Mouse (Mus musculus) ovary, postnatal 10 days (tissue): Measurements from ENCODE around the gene Rnf11.
A peak's percentile ranks its signal among the peaks of the same experiment; 100 is the strongest.

ENCODE experiments used
- DNase-seq: peaks from one replicate; pipeline ENCODE4 v3.0.0; 2022; ENCODE audit warnings: low spot score

Gene Rnf11

DNA sequence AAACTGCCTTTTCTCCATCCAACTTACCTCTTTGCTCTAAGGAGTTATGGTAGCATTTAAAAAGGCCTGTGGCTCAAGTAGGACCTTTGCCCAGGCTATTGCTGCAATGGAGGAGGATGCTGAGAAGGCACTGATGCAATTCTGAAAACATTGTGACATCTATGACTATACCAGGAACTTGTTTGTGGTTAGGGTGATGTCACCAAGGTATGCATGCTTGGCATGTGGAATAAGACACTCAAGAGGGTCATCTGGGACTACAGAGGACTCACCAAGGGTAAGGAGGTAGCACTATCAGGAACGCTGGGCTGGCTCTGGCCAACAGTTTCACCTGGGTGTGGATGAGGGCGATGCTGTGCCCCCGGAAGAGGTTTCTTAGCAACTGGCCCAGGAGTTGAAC is at the start of gene Rnf11:
Gene Rnf11 (minus strand): TSS at position 108 of the 400 bp plus-strand sequence.
- no peak for DNase-seq

GRCm38 (mm10) chr4:109531111-109531510 is 46.6 kb upstream of the Rnf11 start, which contains the start of gene 4930522H14Rik:
4930522H14Rik (minus strand) TSS chr4:109531297.
- DNase-seq = no peak

GRCm38 (mm10) chr4:109530245-109530816 is 45.8 kb upstream of the Rnf11 start:
- DNase-seq = no peak

DNA sequence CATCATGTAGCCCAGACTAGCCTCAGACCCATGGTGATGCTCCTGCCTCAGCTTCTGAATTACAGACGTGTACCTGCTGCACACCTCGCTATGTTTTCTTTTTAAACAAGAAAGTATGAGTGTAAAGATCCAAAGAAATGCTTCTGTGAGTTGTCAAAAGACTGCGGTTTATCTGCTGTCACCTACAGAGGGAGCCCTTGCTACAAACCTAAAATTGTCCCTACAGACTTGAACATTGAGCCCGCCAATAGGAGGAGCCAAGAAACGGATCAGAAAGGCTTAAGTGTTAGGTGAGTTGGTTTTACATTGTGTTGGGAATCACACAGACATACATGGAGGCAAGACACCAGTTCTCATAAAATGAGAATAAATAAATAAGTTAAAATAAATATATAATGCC is 20.4 kb upstream of the Rnf11 start:
- DNase-seq = no peak

GRCm38 (mm10) chr4:109498476-109498875 is 13.9 kb upstream of the Rnf11 start:
- no peak for DNase-seq

DNA sequence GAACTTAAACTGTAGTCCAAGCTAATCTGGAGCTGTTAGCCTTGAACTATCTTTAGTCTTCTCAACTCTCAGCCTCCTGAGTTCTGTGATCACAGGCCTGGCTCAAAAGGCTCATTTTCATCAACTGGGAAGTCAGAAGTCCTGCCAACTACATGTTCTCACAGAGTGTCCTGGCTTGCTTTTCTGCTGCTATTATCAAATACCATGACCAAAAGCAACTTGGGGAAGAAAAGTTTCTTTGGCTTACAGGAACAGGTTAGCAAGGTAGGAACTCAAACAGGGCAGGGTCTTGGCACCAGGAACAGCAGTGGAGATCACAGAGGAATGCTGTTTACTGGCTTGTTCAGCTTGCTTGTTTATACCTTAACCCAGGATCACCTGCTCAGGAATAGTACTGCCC is 9.1 kb upstream of the Rnf11 start:
- DNase-seq = no peak

DNA sequence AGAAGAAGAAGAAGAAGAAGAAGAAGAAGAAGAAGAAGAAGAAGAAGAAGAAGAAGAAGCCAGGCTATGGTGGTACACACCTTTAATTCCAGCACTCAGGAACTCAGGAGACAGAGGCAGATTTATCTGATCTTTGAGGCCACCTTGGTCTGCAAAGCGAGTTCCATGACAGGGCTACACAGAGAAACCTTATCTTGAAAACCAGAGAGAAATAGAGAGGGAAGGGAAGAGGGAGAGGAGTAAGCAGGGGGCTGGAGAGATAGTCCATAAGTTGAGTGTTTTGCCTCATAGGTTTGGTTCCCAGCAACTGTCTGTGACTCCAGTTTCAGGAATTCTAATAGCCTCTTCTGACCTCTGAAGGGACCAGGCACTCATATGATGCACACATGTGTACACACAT is 4.3 kb upstream of the Rnf11 start:
- DNase-seq = no peak

- DNase-seq = no peak
Measured at GRCm38 (mm10) chr4:109482701-109483100, 1.8 kb downstream of the Rnf11 start.

- no peak for DNase-seq
Measured at GRCm38 (mm10) chr4:109481424-109481823, 3.1 kb downstream of the Rnf11 start.

- no peak for DNase-seq
Measured at GRCm38 (mm10) chr4:109477454-109477853, 7.1 kb downstream of the Rnf11 start.

DNA sequence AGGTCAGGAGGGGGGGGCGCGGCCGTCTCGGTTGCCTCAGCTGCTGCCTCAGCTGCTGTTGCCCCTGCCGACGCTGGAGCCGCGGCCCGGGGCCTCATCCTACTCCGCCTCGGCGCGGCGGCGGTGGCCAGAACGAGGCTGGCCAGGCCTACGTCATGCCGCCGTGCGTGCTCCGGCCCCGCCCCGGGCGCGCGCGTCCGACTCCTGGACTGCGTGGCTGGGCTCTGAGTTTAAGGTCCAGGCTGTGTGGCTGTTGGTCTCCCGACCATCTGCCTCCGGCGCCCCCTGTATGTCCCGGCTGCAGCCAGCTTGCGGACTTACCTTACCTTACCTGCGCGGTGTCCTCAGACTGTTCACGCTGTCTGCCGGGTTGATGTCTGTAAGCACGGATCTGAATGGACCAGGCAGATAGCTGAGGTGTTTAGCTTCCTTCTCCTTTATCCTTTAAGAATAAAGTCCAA is 7.9 kb downstream of the Rnf11 start:
- DNase-seq = peak; percentile 81

DNA sequence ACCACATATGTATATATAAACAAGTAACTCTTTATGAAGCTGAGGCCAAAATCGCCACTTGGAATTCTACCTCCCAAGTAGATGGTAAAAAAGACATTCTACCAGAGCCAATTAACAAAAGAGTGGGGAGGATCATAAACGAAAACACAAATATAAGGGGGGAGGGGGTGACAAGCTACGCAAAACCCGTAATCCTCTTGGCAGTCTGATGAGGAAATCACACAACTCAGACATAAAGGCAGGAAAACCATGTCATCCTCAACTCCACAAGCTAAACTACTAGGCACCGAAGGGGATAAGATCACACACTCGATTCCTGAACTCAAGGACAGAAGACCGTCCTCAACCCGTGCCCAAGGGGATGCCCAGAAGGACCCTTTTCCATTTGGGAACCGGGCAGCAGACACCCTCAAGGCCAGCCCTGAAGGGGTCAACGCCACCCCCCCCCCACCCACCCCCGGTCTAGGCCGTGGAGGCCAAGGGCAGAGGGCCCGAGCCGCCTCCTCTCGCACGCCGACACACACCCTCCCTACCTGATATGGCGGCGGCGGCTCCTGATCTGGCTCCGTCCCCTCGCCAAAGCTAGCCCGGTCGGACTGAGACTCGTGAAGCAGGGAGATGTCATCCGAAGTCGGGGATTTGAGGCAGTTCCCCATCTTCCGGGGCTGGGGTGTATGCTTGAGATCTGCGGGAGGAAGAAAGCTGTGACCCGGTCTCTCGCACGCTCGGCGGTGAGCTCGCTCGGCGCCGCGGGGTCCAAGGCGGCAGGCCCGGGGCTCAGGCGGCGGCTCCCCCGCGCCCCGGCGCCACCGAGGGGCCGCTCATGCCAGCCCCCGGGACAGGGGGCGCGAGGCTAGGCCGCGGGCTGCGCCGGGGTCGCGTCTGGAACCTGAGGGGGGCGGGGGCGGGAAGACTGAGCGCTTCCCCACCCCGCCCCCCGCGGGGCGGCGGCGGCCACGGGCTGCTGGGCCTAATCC is 8.7 kb downstream of the Rnf11 start:
- peak; percentile 35 for DNase-seq

DNA sequence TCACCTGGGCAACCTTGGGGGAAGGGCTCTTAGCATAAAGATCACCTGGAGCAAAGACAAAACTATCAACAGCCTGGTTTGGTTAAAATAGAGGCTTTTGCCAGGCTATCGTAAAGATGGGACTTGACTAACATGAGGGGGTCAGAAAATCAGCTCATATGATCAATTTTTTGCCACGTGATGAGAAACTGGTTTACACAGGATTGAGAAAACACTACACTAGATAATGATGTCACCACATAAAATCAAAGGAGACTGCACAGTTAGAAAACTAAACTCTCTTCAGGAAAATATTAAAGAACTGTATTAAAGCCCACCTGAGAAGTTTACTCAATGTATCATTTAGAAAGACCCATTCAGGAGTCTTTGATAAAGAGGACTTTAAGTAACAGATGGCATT is 9.4 kb downstream of the Rnf11 start:
- no peak for DNase-seq

- DNase-seq = no peak
Measured at GRCm38 (mm10) chr4:109472566-109472965, 12.0 kb downstream of the Rnf11 start.

- no peak for DNase-seq
Measured at GRCm38 (mm10) chr4:109471606-109472005, 12.9 kb downstream of the Rnf11 start.

DNA sequence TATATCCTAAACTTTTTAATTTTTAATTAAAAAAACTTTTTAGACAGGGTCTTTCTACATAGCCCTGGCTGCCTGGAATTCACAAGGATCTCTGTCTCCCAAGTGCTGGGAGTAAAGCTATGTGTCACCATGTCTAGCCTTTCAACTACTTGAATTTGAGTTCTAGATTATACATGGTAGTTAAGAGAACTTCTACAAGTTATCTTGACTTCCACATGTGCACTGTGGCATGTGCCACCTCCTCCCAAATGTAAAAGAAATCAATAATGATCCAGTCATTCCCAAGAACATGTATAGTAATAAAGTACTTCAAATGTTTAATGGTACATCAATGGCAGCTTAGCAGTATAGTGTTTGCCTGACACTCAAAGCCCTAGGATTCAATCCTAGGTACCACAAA is 16.8 kb downstream of the Rnf11 start:
- no peak for DNase-seq

- DNase-seq = no peak
Measured at GRCm38 (mm10) chr4:109463892-109464291, 20.6 kb downstream of the Rnf11 start.

DNA sequence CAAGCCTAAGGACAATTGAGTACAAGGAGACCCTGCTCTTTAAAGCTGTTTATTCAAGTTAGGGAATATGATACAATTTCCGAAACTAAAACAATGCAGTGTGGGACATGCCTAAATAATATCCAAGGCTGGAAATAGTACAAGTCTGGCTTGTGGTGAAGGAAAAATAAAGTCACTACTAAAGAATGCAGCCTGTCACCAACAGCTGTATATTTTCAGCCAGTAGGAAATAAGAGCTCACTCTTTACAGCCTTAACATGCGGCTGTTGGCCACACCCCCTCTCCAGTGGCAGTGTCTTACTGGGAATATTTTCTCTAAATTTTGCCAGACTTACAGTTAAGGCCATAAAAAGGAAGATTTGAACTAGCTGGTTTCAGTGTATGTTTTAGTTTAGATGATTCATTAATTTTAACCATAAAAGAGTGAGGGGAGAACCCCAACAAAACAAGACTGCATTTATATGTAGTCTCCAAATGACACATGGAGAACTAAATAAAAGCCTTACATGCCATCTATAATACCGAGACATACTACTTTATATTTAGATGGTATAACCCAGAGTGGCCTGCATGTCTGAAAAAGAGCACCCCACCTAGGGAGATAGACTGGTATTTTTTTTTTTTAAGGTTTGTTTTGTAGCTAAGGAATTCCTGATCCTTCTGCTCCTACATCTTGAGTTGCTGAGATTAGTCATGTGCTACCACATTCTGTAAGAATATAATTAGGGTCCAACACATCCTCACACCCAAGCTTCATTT is 23.9 kb downstream of the Rnf11 start:
- no peak for DNase-seq

- DNase-seq = no peak
Measured at GRCm38 (mm10) chr4:109456821-109457220, 27.7 kb downstream of the Rnf11 start.

GRCm38 (mm10) chr4:109448531-109448930 is 36.0 kb downstream of the Rnf11 start:
- no peak for DNase-seq

DNA sequence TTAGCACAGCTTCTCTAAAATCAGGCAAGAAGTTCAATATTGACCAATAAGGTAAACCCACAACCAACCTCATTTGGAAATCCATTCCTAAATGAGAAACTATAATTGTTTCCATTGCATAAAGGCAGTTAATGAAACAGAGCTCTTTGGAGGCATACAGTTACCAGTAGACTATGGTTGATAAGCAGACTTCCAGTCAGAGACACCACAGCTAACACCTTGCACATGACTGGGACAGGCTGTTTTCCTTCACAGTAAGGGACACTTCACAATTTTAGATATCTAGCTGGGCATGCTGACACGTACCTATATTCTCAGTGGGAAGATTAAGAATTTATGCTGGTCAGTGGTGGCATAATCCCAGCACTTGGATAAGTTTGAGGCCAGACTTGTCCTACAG is 38.6 kb downstream of the Rnf11 start:
- no peak for DNase-seq

- no peak for DNase-seq
Measured at GRCm38 (mm10) chr4:109445397-109445796, 39.1 kb downstream of the Rnf11 start.

DNA sequence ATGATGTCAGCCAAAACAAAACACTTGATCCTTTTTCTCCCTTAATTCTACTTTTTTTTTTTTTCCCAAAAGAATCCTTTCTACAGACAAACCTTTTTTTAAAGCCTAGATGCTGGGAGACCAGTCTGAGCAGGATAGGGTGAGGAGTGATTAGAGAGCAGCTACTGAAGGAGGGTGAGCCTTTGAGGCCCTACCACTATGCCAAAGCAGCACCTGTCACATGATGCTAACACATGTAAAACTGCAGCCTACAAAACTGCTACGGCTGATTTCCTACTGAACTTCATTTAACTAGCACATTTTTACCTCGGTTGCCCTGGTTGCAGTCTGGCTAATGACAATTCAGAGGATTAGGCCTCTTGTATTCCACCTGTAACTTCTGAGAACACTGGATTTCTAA is 39.6 kb downstream of the Rnf11 start:
- no peak for DNase-seq
